Comparison of ENCODE assay signal across 11 mouse cellular contexts in the genomic region with DNA sequence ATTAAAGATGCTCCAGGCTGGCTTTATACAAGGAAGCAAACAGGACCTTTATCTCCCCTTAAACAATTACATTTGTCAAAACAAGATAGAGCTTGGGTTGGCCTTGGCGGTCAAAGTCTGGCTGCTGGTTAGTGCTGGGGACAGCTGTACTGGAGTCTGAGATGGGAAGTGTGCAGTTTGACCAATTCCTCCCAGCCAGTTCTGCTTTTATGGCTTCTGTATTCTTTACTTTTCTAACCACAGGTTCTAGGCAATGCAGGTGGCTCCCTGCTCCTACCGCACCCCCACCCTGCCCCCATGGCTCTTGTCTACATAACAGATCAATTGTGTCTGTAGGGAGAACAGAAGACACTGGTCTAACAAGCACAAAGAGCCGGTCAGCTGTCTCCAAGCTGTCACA. TPM values are rescaled to one million over a fixed set of nuclear protein-coding genes. Genes with fewer than 3 reads are reported as not detected.
DNase-seq lines count a peak whose midpoint lies in the region; ATAC-seq and TF ChIP-seq lines count a peak whose summit lies in the region.
"Had no signal": no experiment of that assay in that cellular context is flagged by ENCODE, and none has a peak within 500 bp of the region (broad histone marks: within the 10 kb centered on the region; RNA-seq: fewer than 3 reads in every experiment).

No protein-coding gene starts in this region.

- peaks cover 0 to 29% of the 10 kb centered on the region in 2 experiments; a peak in 2 of 4 replicates for H3K36me3 ChIP-seq in MEL (ENCODE audit: control insufficient read depth in 1 of 2, insufficient read depth in 2 of 2, low read length in 2 of 2)
- no peaks in the 10 kb centered on the region for H3K36me3 ChIP-seq in liver, embryonic 12.5 days
- H3K36me3 ChIP-seq: forebrain, embryonic 10.5 days; heart, embryonic 12.5 days had no signal

- no peaks in the 10 kb centered on the region for H3K79me2 ChIP-seq in MEL (ENCODE audit: control insufficient read depth, insufficient read depth, low read length, poor library complexity)

- H3K27me3 ChIP-seq in MEL (ENCODE audit: control insufficient read depth in 1 of 2, insufficient read depth in 2 of 2, low read length in 2 of 2): no peaks in the 10 kb centered on the region
- no peaks in the 10 kb centered on the region for H3K27me3 ChIP-seq in liver, embryonic 12.5 days (replicated peaks)
- H3K27me3 ChIP-seq: heart, embryonic 12.5 days had no signal

- H3K27ac ChIP-seq in MEL (ENCODE audit: control insufficient read depth, low read depth, low read length): peak overlapping the region; percentile 25
- H3K27ac ChIP-seq in liver, embryonic 12.5 days: peak overlapping the region; percentile 84
- no peak overlapping the region for H3K27ac ChIP-seq in left cerebral cortex, adult 2 months

- TF ChIP-seq CTCF in MEL (IDR thresholded peaks at IDR 0.05 in 2 of 3, conservative IDR thresholded peaks at IDR 0.05 in 1 of 3; ENCODE audit: control insufficient read depth in 1 of 3, insufficient read depth in 1 of 3, low read depth in 2 of 3, low read length in 3 of 3, poor library complexity in 1 of 3, severe bottlenecking in 1 of 3): no peak
- TF ChIP-seq CTCF in left cerebral cortex, adult 2 months (IDR thresholded peaks at IDR 0.05): no peak

- peak; percentile 84 to 86 for TF ChIP-seq EP300 in MEL (IDR thresholded peaks at IDR 0.05; ENCODE audit: low read depth in 1 of 2, low read length in 2 of 2)

- ATAC-seq in liver, embryonic 12.5 days: peak; percentile 40
- ATAC-seq: hindbrain, embryonic 16.5 days had no signal

- H3K4me1 ChIP-seq in MEL (ENCODE audit: control insufficient read depth in 1 of 2, insufficient read depth in 2 of 2, low read length in 2 of 2): peaks cover 8 to 31% of the 10 kb centered on the region in 2 experiments
- H3K4me1 ChIP-seq in liver, embryonic 12.5 days: peaks cover 56% of the 10 kb centered on the region

- H3K9ac ChIP-seq in MEL (ENCODE audit: control insufficient read depth, low read depth, low read length, poor library complexity, severe bottlenecking): no peak overlapping the region
- peak overlapping the region; percentile 3; the same call in 1 of the 2 replicates for H3K9ac ChIP-seq in liver, embryonic 12.5 days
- H3K9ac ChIP-seq: heart, embryonic 12.5 days had no signal

- 13% methylated on average over 3 of the region's 3 CpGs for WGBS in liver, embryonic 12.5 days (ENCODE audit: insufficient replicate concordance)

- no peak for TF ChIP-seq POLR2A in MEL (IDR thresholded peaks at IDR 0.05; ENCODE audit: control insufficient read depth in 1 of 2, insufficient read depth in 1 of 2, low read depth in 1 of 2, low read length in 2 of 2, poor library complexity in 1 of 2)

- TF ChIP-seq RAD21 in MEL (IDR thresholded peaks at IDR 0.05; ENCODE audit: low read depth, low read length): no peak

- no peaks in the 10 kb centered on the region for H3K9me3 ChIP-seq in MEL (replicated peaks; ENCODE audit: insufficient read depth, low read length)
- H3K9me3 ChIP-seq in liver, embryonic 12.5 days (replicated peaks): no peaks in the 10 kb centered on the region
- H3K9me3 ChIP-seq: forebrain, embryonic 10.5 days had no signal

- H3K4me3 ChIP-seq in MEL (ENCODE audit: control insufficient read depth in 1 of 2, insufficient read depth in 1 of 2, low read depth in 2 of 2, low read length in 2 of 2): no peak overlapping the region
- no peak overlapping the region for H3K4me3 ChIP-seq in liver, embryonic 12.5 days
- H3K4me3 ChIP-seq in left cerebral cortex, adult 2 months: no peak overlapping the region
- H3K4me3 ChIP-seq: forebrain, embryonic 10.5 days; heart, embryonic 12.5 days had no signal

- DNase-seq in A20 (ENCODE audit: low read depth, low spot score) (peak; percentile 84), MEL (ENCODE audit: low read depth, low spot score) (peak; percentile 81)
- peak; percentile 65 to 72 for DNase-seq in spleen, postnatal 36 days (ENCODE audit: low spot score in 2 of 2)
- no peak for DNase-seq in left cerebral cortex, postnatal 14 days (ENCODE audit: low spot score in 2 of 2)
- DNase-seq in left cerebral cortex, adult 2 months (ENCODE audit: extremely low spot score in 1 of 2, low spot score in 2 of 2): no peak
- DNase-seq in heart, postnatal 4 days: no peak
- DNase-seq: kidney, postnatal 36 days had no signal

- peak overlapping the region; percentile 58 for H3K4me2 ChIP-seq in liver, embryonic 12.5 days
- H3K4me2 ChIP-seq: heart, embryonic 12.5 days had no signal

- intact Hi-C loops in left cerebral cortex, postnatal 14 days (cut with DNase I): no loop called here
- intact Hi-C loops in left cerebral cortex, adult 2 months (cut with DNase I): no loop called here

TF ChIP-seq in MEL, 35 proteins besides CTCF, POLR2A, EP300 and RAD21:
- no peak for TF ChIP-seq ZKSCAN1 (IDR thresholded peaks at IDR 0.05; ENCODE audit: low read depth, low read length)
- TF ChIP-seq TAL1 (IDR thresholded peaks at IDR 0.05; ENCODE audit: low read length): peak; percentile 87
- TF ChIP-seq ETS1 (IDR thresholded peaks at IDR 0.05; ENCODE audit: low read depth, low read length): peak; percentile 84
- TF ChIP-seq TCF12 (IDR thresholded peaks at IDR 0.05; ENCODE audit: low read depth, low read length): peak; percentile 94
- no peak for TF ChIP-seq NRF1 (IDR thresholded peaks at IDR 0.05; ENCODE audit: insufficient read depth, low read depth, low read length, poor library complexity, severe bottlenecking)
- TF ChIP-seq BHLHE40 (IDR thresholded peaks at IDR 0.05; ENCODE audit: borderline replicate concordance, low read depth, low read length): no peak
- peak; percentile 53; the same call in 1 of the 2 replicates for TF ChIP-seq SIN3A (IDR thresholded peaks at IDR 0.05; ENCODE audit: low read length)
- 0 out of 2 replicates have a peak, but pooled peaks have one; percentile 7 for TF ChIP-seq MYC (IDR thresholded peaks at IDR 0.05; ENCODE audit: low read depth, low read length)
- no peak for TF ChIP-seq ELF1 (IDR thresholded peaks at IDR 0.05; ENCODE audit: low read depth, low read length)
- TF ChIP-seq GATA1 (IDR thresholded peaks at IDR 0.05; ENCODE audit: low read depth, low read length): peak; percentile 87

RNA-seq across cellular contexts. Expression of gene Snx9, which starts 11.2 kb away (rescaled TPM):
- total RNA-seq in MEL (2012; rRNA removed): 12.6 and 12.9 TPM in 2 replicates
- 10 to 100 TPM in 1 of 2 experiments, not detected in 1; 22.8 TPM for polyA plus RNA-seq in MEL (2012; ENCODE audit: insufficient read depth in 1 of 2, insufficient read length in 2 of 2, low read depth in 1 of 2, low replicate concordance in 2 of 2, missing spikeins in 1 of 2)
- polyA plus RNA-seq in liver, embryonic 12.5 days (2016; fragmentation: Nextera tagmentation; extraction: Ambion mirVana): 22.7 and 23.5 TPM in 2 replicates
- 10 to 100 TPM; 11.4 to 12.2 TPM for total RNA-seq in left cerebral cortex, postnatal 14 days (2021)
- 10 to 100 TPM; 14.7 to 16.6 TPM for total RNA-seq in left cerebral cortex, adult 2 months (2021)
- total RNA-seq in heart, postnatal 4 days (2021): 10 to 100 TPM; 38.0 to 39.0 TPM

Comparison
In these comparisons a context has a peak if more than half of its experiments do, and no peak if none do; other contexts are left out.
1. DNase-seq: peak in A20 (single experiment), MEL (single experiment) and spleen, postnatal 36 days (2 of 2); none in left cerebral cortex, postnatal 14 days (0 of 2), left cerebral cortex, adult 2 months (0 of 2) and heart, postnatal 4 days (single experiment).